16 mouse cellular contexts compared by ENCODE assay signal in genomic region chr5:151231411-151231810, GRCm38 (mm10). TPM values are rescaled to one million over a fixed set of nuclear protein-coding genes. Genes with fewer than 3 reads are reported as not detected.
DNase-seq lines count a peak whose midpoint lies in the region; ATAC-seq and TF ChIP-seq lines count a peak whose summit lies in the region.
"Had no signal": no experiment of that assay in that cellular context is flagged by ENCODE, and none has a peak within 500 bp of the region (broad histone marks: within the 10 kb centered on the region; RNA-seq: fewer than 3 reads in every experiment).

No protein-coding gene starts in this region.

- no peak overlapping the region for H3K4me2 ChIP-seq in kidney, embryonic 16.5 days (replicated peaks; ENCODE audit: low read depth, low read length)
- no peak overlapping the region for H3K4me2 ChIP-seq in forebrain, embryonic 13.5 days
- H3K4me2 ChIP-seq: hindbrain, embryonic 12.5 days had no signal

- no peaks in the 10 kb centered on the region for H3K9me3 ChIP-seq in kidney, embryonic 16.5 days (ENCODE audit: low read length)
- no peaks in the 10 kb centered on the region for H3K9me3 ChIP-seq in forebrain, embryonic 13.5 days (replicated peaks)
- H3K9me3 ChIP-seq: heart, embryonic 10.5 days; hindbrain, embryonic 12.5 days had no signal

- no peak overlapping the region for H3K4me3 ChIP-seq in kidney, adult 2 months (ENCODE audit: insufficient read depth, low read depth, low read length)
- no peak overlapping the region for H3K4me3 ChIP-seq in kidney, embryonic 16.5 days (ENCODE audit: low read length)
- H3K4me3 ChIP-seq in forebrain, embryonic 13.5 days: no peak overlapping the region
- H3K4me3 ChIP-seq: heart, embryonic 10.5 days; hindbrain, embryonic 12.5 days had no signal

- H3K9ac ChIP-seq in kidney, embryonic 16.5 days (replicated peaks; ENCODE audit: low read length): no peak overlapping the region
- H3K9ac ChIP-seq in forebrain, embryonic 13.5 days: no peak overlapping the region
- H3K9ac ChIP-seq: hindbrain, embryonic 12.5 days; liver, postnatal 0 days had no signal

- DNase-seq in cerebellum, adult 8-10 months: peak; percentile 4
- DNase-seq in kidney, adult 2 months: peak; percentile 75
- DNase-seq in gastrocnemius, adult 18-20 months (ENCODE audit: low spot score): peak; percentile 14
- peak; percentile 26 for DNase-seq in kidney, postnatal 10 days
- DNase-seq: B cell, adult 2 months; heart, postnatal 10 days; liver, postnatal 0 days; lung, postnatal 14 days; right cerebral cortex, adult 18-20 months had no signal

- no peak for TF ChIP-seq CTCF in kidney, adult 2 months (conservative IDR thresholded peaks at IDR 0.05; ENCODE audit: insufficient read depth, insufficient read length, low read depth, low read length)

- H3K36me3 ChIP-seq in kidney, adult 2 months (ENCODE audit: control insufficient read depth, insufficient read depth, low read length): no peaks in the 10 kb centered on the region
- H3K36me3 ChIP-seq in kidney, embryonic 16.5 days (ENCODE audit: insufficient read depth, low read length): no peaks in the 10 kb centered on the region
- H3K36me3 ChIP-seq in forebrain, embryonic 13.5 days (ENCODE audit: poor library complexity, severe bottlenecking): no peaks in the 10 kb centered on the region
- H3K36me3 ChIP-seq: heart, embryonic 10.5 days; hindbrain, embryonic 12.5 days had no signal

- 0 out of 2 replicates have a peak, but pooled peaks cover 3% of the 10 kb centered on the region for H3K4me1 ChIP-seq in kidney, adult 2 months (ENCODE audit: control insufficient read depth, insufficient read depth, low read length)
- peaks cover 10% of the 10 kb centered on the region; the same call in 1 of the 2 replicates for H3K4me1 ChIP-seq in kidney, embryonic 16.5 days (ENCODE audit: insufficient read depth, low read length)
- peaks cover 11% of the 10 kb centered on the region; the same call in 1 of the 2 replicates for H3K4me1 ChIP-seq in forebrain, embryonic 13.5 days

- 55% methylated on average over 4 of the region's 4 CpGs for whole genome bisulfite sequencing in kidney, adult 2 months
- 73% methylated on average over 4 of the region's 4 CpGs for WGBS in kidney, embryonic 16.5 days
- 83% methylated on average over 4 of the region's 4 CpGs for WGBS in forebrain, embryonic 13.5 days

- H3K27me3 ChIP-seq in kidney, adult 2 months (replicated peaks; ENCODE audit: control insufficient read depth, insufficient read depth, low read length): no peaks in the 10 kb centered on the region
- no peaks in the 10 kb centered on the region for H3K27me3 ChIP-seq in kidney, embryonic 16.5 days (ENCODE audit: insufficient read depth, low read length)
- peaks cover 20% of the 10 kb centered on the region for H3K27me3 ChIP-seq in forebrain, embryonic 13.5 days

- TF ChIP-seq POLR2A in kidney, adult 2 months (IDR thresholded peaks at IDR 0.05; ENCODE audit: low read depth, low read length): no peak

- ATAC-seq in cerebellum, adult (ENCODE audit: insufficient number of reproducible peaks, low FRiP score, low TSS enrichment): no peak
- ATAC-seq in kidney, embryonic 16.5 days (ENCODE audit: low FRiP score, low TSS enrichment): no peak
- no peak for ATAC-seq in forebrain, embryonic 13.5 days
- ATAC-seq: forebrain, embryonic 16.5 days; liver, postnatal 0 days had no signal

- no peak overlapping the region for H3K27ac ChIP-seq in kidney, adult 2 months (ENCODE audit: insufficient read depth, low read depth, low read length)
- H3K27ac ChIP-seq in kidney, embryonic 16.5 days (ENCODE audit: low read length): no peak overlapping the region
- no peak overlapping the region for H3K27ac ChIP-seq in forebrain, embryonic 13.5 days
- H3K27ac ChIP-seq: heart, embryonic 10.5 days; hindbrain, embryonic 12.5 days had no signal

RNA-seq across cellular contexts. Expression of gene Stard13, which starts 2.2 kb away (rescaled TPM):
- 7.3 and 9.9 TPM in 2 replicates for polyA plus RNA-seq in kidney, adult 2 months (2012; rRNA removed)
- polyA plus RNA-seq in kidney, embryonic 16.5 days (2015; fragmentation: Nextera tagmentation; extraction: Ambion mirVana): 12.0 and 12.2 TPM in 2 replicates
- total RNA-seq in gastrocnemius, adult 18-20 months (2021): 1 to 10 TPM; 4.3 to 8.1 TPM
- polyA plus RNA-seq in forebrain, embryonic 13.5 days (2015; fragmentation: Nextera tagmentation; extraction: Ambion mirVana): 2.4 and 4.2 TPM in 2 replicates
- total RNA-seq: megakaryocyte-erythroid progenitor cell, adult 5-6 weeks had no signal

Comparison
In these comparisons a context has a peak if more than half of its experiments do, and no peak if none do; other contexts are left out.
1. DNase-seq: peak in every context shown above with its lines; median percentile 75 in kidney, adult 2 months; 26 in kidney, postnatal 10 days; 14 in gastrocnemius, adult 18-20 months; 4 in cerebellum, adult 8-10 months.